Mouse (Mus musculus) bone marrow, adult 2 months (tissue): ENCODE results near the gene Ubash3b.

Experiments
- CTCF ChIP-seq: fragments of 200-500 bp; IDR thresholded peaks from 2 replicates; pipeline ENCODE4 v1.5.1; 2011; ENCODE audit warnings: low read length, control low read depth; ENCODE audit not compliant: control insufficient read depth, insufficient read depth
- POLR2A ChIP-seq: fragments of 200-500 bp; IDR thresholded peaks from 2 replicates; pipeline ENCODE4 v1.6.1; 2011; ENCODE audit warnings: low read depth, mild to moderate bottlenecking, control low read depth, low read length, borderline replicate concordance; ENCODE audit not compliant: control insufficient read depth

DNA sequence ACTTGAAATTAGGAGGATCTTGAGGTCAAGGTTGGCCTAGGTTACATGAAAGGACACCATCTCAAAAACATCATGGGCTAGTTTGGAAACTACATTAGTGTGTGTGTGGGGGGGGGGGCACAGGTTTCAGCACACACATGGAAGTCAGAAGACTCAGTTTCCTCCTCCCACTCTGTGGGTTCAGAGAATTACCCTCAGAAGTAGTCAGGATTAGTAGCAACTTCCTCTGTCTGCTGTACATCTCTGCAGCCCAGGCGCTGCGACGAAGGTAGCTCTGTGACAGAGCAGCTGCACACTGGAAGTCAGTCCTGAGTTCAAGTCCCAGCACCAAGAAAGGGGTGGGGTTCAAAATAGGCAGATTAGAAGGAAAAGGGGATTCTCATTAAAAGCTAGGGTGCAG is 32.2 kb downstream of the Ubash3b start:
- TF ChIP-seq CTCF (no peak), POLR2A (no peak)
